Mouse (Mus musculus): Measurements from ENCODE around the gene Caskin2. TPM values are rescaled to one million over a fixed set of nuclear protein-coding genes. Genes with fewer than 3 reads are reported as not detected.

Caskin2 gene
- polyA plus RNA-seq, 1 experiment from 2014 or later: 15.3 TPM

GRCm38 (mm10) chr11:115824813-115825212 lies 11.4 kb upstream of the Caskin2 start:
- 13% methylated on average over 11 of the region's 11 CpGs for WGBS
- Histone ChIP-seq H3K4me3 (ENCODE audit: low read depth, low read length) (peak overlapping the region; percentile 67), H3K9ac (ENCODE audit: low read length) (peak overlapping the region; percentile 63), H3K4me2 (ENCODE audit: low read length) (peak overlapping the region; percentile 93), H3K9me3 (ENCODE audit: control insufficient read depth, low read length) (no peaks in the 10 kb centered on the region), H3K27me3 (replicated peaks; ENCODE audit: control insufficient read depth, insufficient read depth, low read length) (peaks cover 4% of the 10 kb centered on the region; the same call in 1 of the 2 replicates), H3K27ac (ENCODE audit: low read depth) (peak overlapping the region; percentile 64), H3K4me1 (replicated peaks; ENCODE audit: control insufficient read depth, insufficient read depth, low read length) (peaks cover 13% of the 10 kb centered on the region), H3K36me3 (ENCODE audit: control insufficient read depth, insufficient read depth, low read length) (peaks cover 29% of the 10 kb centered on the region)
- ATAC-seq (replicated peaks; ENCODE audit: low FRiP score, low TSS enrichment, low read depth) (no peak), DNase-seq (ENCODE audit: low spot score) (no peak)

GRCm38 (mm10) chr11:115823774-115824740 lies 10.6 kb upstream of the Caskin2 start, which contains the start of gene Llgl2:
Gene Llgl2 (plus strand): TSS chr11:115824049.
- Histone ChIP-seq H3K27ac (ENCODE audit: low read depth) (peak within 1 kb of the TSS; percentile 64), H3K4me1 (replicated peaks; ENCODE audit: control insufficient read depth, insufficient read depth, low read length) (peaks cover 10% of the 10 kb centered on the region), H3K4me3 (ENCODE audit: low read depth, low read length) (peak within 1 kb of the TSS; percentile 67), H3K36me3 (ENCODE audit: control insufficient read depth, insufficient read depth, low read length) (peaks cover 32% of the 10 kb centered on the region), H3K4me2 (ENCODE audit: low read length) (peak within 1 kb of the TSS; percentile 93), H3K27me3 (replicated peaks; ENCODE audit: control insufficient read depth, insufficient read depth, low read length) (peaks cover 4% of the 10 kb centered on the region; the same call in 1 of the 2 replicates), H3K9ac (ENCODE audit: low read length) (peak within 1 kb of the TSS; percentile 63), H3K9me3 (ENCODE audit: control insufficient read depth, low read length) (no peaks in the 10 kb centered on the region)
- WGBS: under 1% methylated on average over 87 of the region's 87 CpGs
- ATAC-seq (replicated peaks; ENCODE audit: low FRiP score, low TSS enrichment, low read depth) (peak; percentile 94), DNase-seq (ENCODE audit: low spot score) (peak; percentile 89)

GRCm38 (mm10) chr11:115821001-115821400 lies 7.6 kb upstream of the Caskin2 start:
- DNase-seq (ENCODE audit: low spot score) (no peak), ATAC-seq (replicated peaks; ENCODE audit: low FRiP score, low TSS enrichment, low read depth) (no peak)
- Histone ChIP-seq H3K27me3 (replicated peaks; ENCODE audit: control insufficient read depth, insufficient read depth, low read length) (peaks cover 4% of the 10 kb centered on the region; the same call in 1 of the 2 replicates), H3K9me3 (ENCODE audit: control insufficient read depth, low read length) (no peaks in the 10 kb centered on the region), H3K36me3 (ENCODE audit: control insufficient read depth, insufficient read depth, low read length) (peaks cover 36% of the 10 kb centered on the region), H3K4me3 (ENCODE audit: low read depth, low read length) (no peak overlapping the region), H3K4me2 (ENCODE audit: low read length) (no peak overlapping the region), H3K9ac (ENCODE audit: low read length) (no peak overlapping the region), H3K4me1 (replicated peaks; ENCODE audit: control insufficient read depth, insufficient read depth, low read length) (peaks cover 3% of the 10 kb centered on the region; the same call in 1 of the 2 replicates), H3K27ac (ENCODE audit: low read depth) (no peak overlapping the region)
- WGBS: 76% methylated on average over 4 of the region's 4 CpGs

- H3K9ac ChIP-seq (ENCODE audit: low read length): no peak overlapping the region
- no peak overlapping the region for H3K4me2 ChIP-seq (ENCODE audit: low read length)
- no peaks in the 10 kb centered on the region for H3K9me3 ChIP-seq (ENCODE audit: control insufficient read depth, low read length)
- DNase-seq (ENCODE audit: low spot score) (no peak), ATAC-seq (replicated peaks; ENCODE audit: low FRiP score, low TSS enrichment, low read depth) (no peak)
- no peak overlapping the region for H3K27ac ChIP-seq (ENCODE audit: low read depth)
- peaks cover 4% of the 10 kb centered on the region; the same call in 1 of the 2 replicates for H3K27me3 ChIP-seq (replicated peaks; ENCODE audit: control insufficient read depth, insufficient read depth, low read length)
- peaks cover 8% of the 10 kb centered on the region for H3K4me1 ChIP-seq (replicated peaks; ENCODE audit: control insufficient read depth, insufficient read depth, low read length)
- H3K4me3 ChIP-seq (ENCODE audit: low read depth, low read length): no peak overlapping the region
- peaks cover 36% of the 10 kb centered on the region for H3K36me3 ChIP-seq (ENCODE audit: control insufficient read depth, insufficient read depth, low read length)
- 91% methylated on average over 16 of the region's 16 CpGs for WGBS
Observed at GRCm38 (mm10) chr11:115819915-115820623, 6.6 kb upstream of the Caskin2 start.

GRCm38 (mm10) chr11:115817331-115817730 lies 3.9 kb upstream of the Caskin2 start:
- Histone ChIP-seq H3K4me2 (ENCODE audit: low read length) (no peak overlapping the region), H3K27me3 (replicated peaks; ENCODE audit: control insufficient read depth, insufficient read depth, low read length) (no peaks in the 10 kb centered on the region), H3K36me3 (ENCODE audit: control insufficient read depth, insufficient read depth, low read length) (peaks cover 30% of the 10 kb centered on the region), H3K27ac (ENCODE audit: low read depth) (no peak overlapping the region), H3K9me3 (ENCODE audit: control insufficient read depth, low read length) (no peaks in the 10 kb centered on the region), H3K9ac (ENCODE audit: low read length) (no peak overlapping the region), H3K4me3 (ENCODE audit: low read depth, low read length) (no peak overlapping the region), H3K4me1 (replicated peaks; ENCODE audit: control insufficient read depth, insufficient read depth, low read length) (peaks cover 11% of the 10 kb centered on the region)
- no peak for DNase-seq (ENCODE audit: low spot score)
- no peak for ATAC-seq (replicated peaks; ENCODE audit: low FRiP score, low TSS enrichment, low read depth)
- WGBS: 88% methylated on average over 5 of the region's 5 CpGs

- peak; percentile 69 for ATAC-seq (replicated peaks; ENCODE audit: low FRiP score, low TSS enrichment, low read depth)
- Histone ChIP-seq H3K27me3 (replicated peaks; ENCODE audit: control insufficient read depth, insufficient read depth, low read length) (no peaks in the 10 kb centered on the region), H3K27ac (ENCODE audit: low read depth) (peak within 1 kb of the TSS; percentile 65; the same call in 1 of the 2 replicates), H3K4me3 (ENCODE audit: low read depth, low read length) (peak within 1 kb of the TSS; percentile 82), H3K9ac (ENCODE audit: low read length) (peak within 1 kb of the TSS; percentile 82), H3K4me1 (replicated peaks; ENCODE audit: control insufficient read depth, insufficient read depth, low read length) (peaks cover 27% of the 10 kb centered on the region), H3K9me3 (ENCODE audit: control insufficient read depth, low read length) (no peaks in the 10 kb centered on the region), H3K4me2 (ENCODE audit: low read length) (peak within 1 kb of the TSS; percentile 80), H3K36me3 (ENCODE audit: control insufficient read depth, insufficient read depth, low read length) (peaks cover 18% of the 10 kb centered on the region)
- WGBS: under 1% methylated on average over 60 of the region's 84 CpGs
- peak; percentile 95 for DNase-seq (ENCODE audit: low spot score)
Observed at GRCm38 (mm10) chr11:115814605-115815450, 1.4 kb upstream of the Caskin2 start, which contains the start of gene Tsen54. Gene Tsen54 (plus strand): TSS chr11:115814724.

- DNase-seq (ENCODE audit: low spot score) (no peak), ATAC-seq (replicated peaks; ENCODE audit: low FRiP score, low TSS enrichment, low read depth) (peak; percentile 16; the same call in 1 of the 2 replicates)
- no peaks in the 10 kb centered on the region for H3K27me3 ChIP-seq (replicated peaks; ENCODE audit: control insufficient read depth, insufficient read depth, low read length)
- 4% methylated on average over 28 of the region's 28 CpGs for WGBS
- H3K4me1 ChIP-seq (replicated peaks; ENCODE audit: control insufficient read depth, insufficient read depth, low read length): peaks cover 46% of the 10 kb centered on the region
- H3K27ac ChIP-seq (ENCODE audit: low read depth): peak overlapping the region; percentile 71
- H3K9me3 ChIP-seq (ENCODE audit: control insufficient read depth, low read length): no peaks in the 10 kb centered on the region
- H3K9ac ChIP-seq (ENCODE audit: low read length): peak overlapping the region; percentile 82
- peak overlapping the region; percentile 80 for H3K4me2 ChIP-seq (ENCODE audit: low read length)
- peaks cover 15% of the 10 kb centered on the region; the same call in 1 of the 2 replicates for H3K36me3 ChIP-seq (ENCODE audit: control insufficient read depth, insufficient read depth, low read length)
- peak overlapping the region; percentile 82 for H3K4me3 ChIP-seq (ENCODE audit: low read depth, low read length)
Observed at GRCm38 (mm10) chr11:115812533-115813420, 662 bp downstream of the Caskin2 start.

Measured in intestine, embryonic 14.5 days (tissue).